Mouse (Mus musculus): Measurements from ENCODE around the gene Gsk3b. TPM values are rescaled to one million over a fixed set of nuclear protein-coding genes. Genes with fewer than 3 reads are reported as not detected.

Gsk3b gene
- polyA plus RNA-seq, 2 experiments = 2.9 to 10.3 TPM

GRCm38 (mm10) chr16:38150555-38150954, 61.8 kb downstream of the Gsk3b start:
- Histone ChIP-seq H3K27me3 (ENCODE audit: control insufficient read depth, insufficient read depth, low read length) (no peaks in the 10 kb centered on the region), H3K27ac (no peak overlapping the region), H3K36me3 (replicated peaks; ENCODE audit: control insufficient read depth, insufficient read depth, low read depth) (no peaks in the 10 kb centered on the region), H3K9ac (replicated peaks) (no peak overlapping the region), H3K4me1 (replicated peaks; ENCODE audit: control insufficient read depth in 2 of 2, insufficient read depth in 2 of 2, low read length in 1 of 2) (peaks cover 0 to 2% of the 10 kb centered on the region in 2 experiments; a peak in 1 of 4 replicates), H3K4me2 (ENCODE audit: low read depth) (no peak overlapping the region), H3K9me3 (ENCODE audit: control insufficient read depth, low read length) (no peaks in the 10 kb centered on the region), H3K4me3 (ENCODE audit: insufficient read depth in 1 of 2, low read depth in 2 of 2, low read length in 2 of 2) (no peak overlapping the region)
- ATAC-seq (ENCODE audit: insufficient read depth) = no peak
- TF ChIP-seq CTCF (IDR thresholded peaks at IDR 0.05; ENCODE audit: low read depth) = no peak
- TF ChIP-seq EP300 (IDR thresholded peaks at IDR 0.05; ENCODE audit: low read depth) = no peak
- no peak for DNase-seq (ENCODE audit: low read depth in 3 of 3, low spot score in 3 of 3)

GRCm38 (mm10) chr16:38157854-38158622, 69.2 kb downstream of the Gsk3b start:
- 82% methylated on average over 7 of the region's 7 CpGs for WGBS (ENCODE audit: insufficient replicate concordance)
- Histone ChIP-seq H3K27me3 (ENCODE audit: control insufficient read depth, insufficient read depth, low read length) (no peaks in the 10 kb centered on the region), H3K36me3 (replicated peaks; ENCODE audit: control insufficient read depth, insufficient read depth, low read depth) (no peaks in the 10 kb centered on the region), H3K4me3 (ENCODE audit: insufficient read depth in 1 of 2, low read depth in 2 of 2, low read length in 2 of 2) (no peak overlapping the region), H3K9ac (replicated peaks) (no peak overlapping the region), H3K4me1 (replicated peaks; ENCODE audit: control insufficient read depth in 2 of 2, insufficient read depth in 2 of 2, low read length in 1 of 2) (no peaks in the 10 kb centered on the region), H3K27ac (no peak overlapping the region), H3K4me2 (ENCODE audit: low read depth) (no peak overlapping the region), H3K9me3 (ENCODE audit: control insufficient read depth, low read length) (no peaks in the 10 kb centered on the region)
- TF ChIP-seq CTCF (IDR thresholded peaks at IDR 0.05; ENCODE audit: low read depth) (no peak), EP300 (IDR thresholded peaks at IDR 0.05; ENCODE audit: low read depth) (no peak)
- DNase-seq (ENCODE audit: low read depth in 3 of 3, low spot score in 3 of 3) (no peak), ATAC-seq (ENCODE audit: insufficient read depth) (no peak)

- Histone ChIP-seq H3K4me2 (ENCODE audit: low read depth) (no peak overlapping the region), H3K27me3 (ENCODE audit: control insufficient read depth, insufficient read depth, low read length) (no peaks in the 10 kb centered on the region), H3K9me3 (ENCODE audit: control insufficient read depth, low read length) (no peaks in the 10 kb centered on the region), H3K9ac (replicated peaks) (no peak overlapping the region), H3K4me1 (replicated peaks; ENCODE audit: control insufficient read depth in 2 of 2, insufficient read depth in 2 of 2, low read length in 1 of 2) (no peaks in the 10 kb centered on the region), H3K36me3 (replicated peaks; ENCODE audit: control insufficient read depth, insufficient read depth, low read depth) (no peaks in the 10 kb centered on the region), H3K27ac (no peak overlapping the region), H3K4me3 (ENCODE audit: insufficient read depth in 1 of 2, low read depth in 2 of 2, low read length in 2 of 2) (no peak overlapping the region)
- DNase-seq (ENCODE audit: low read depth in 3 of 3, low spot score in 3 of 3) (no peak), ATAC-seq (ENCODE audit: insufficient read depth) (no peak)
- WGBS (ENCODE audit: insufficient replicate concordance) = 60% methylated on average over 3 of the region's 3 CpGs
- TF ChIP-seq CTCF (IDR thresholded peaks at IDR 0.05; ENCODE audit: low read depth) (no peak), EP300 (IDR thresholded peaks at IDR 0.05; ENCODE audit: low read depth) (no peak)
Measured at GRCm38 (mm10) chr16:38162019-38162418, 73.2 kb downstream of the Gsk3b start.

- Histone ChIP-seq H3K36me3 (replicated peaks; ENCODE audit: control insufficient read depth, insufficient read depth, low read depth) (no peaks in the 10 kb centered on the region), H3K9me3 (ENCODE audit: control insufficient read depth, low read length) (no peaks in the 10 kb centered on the region), H3K4me3 (ENCODE audit: insufficient read depth in 1 of 2, low read depth in 2 of 2, low read length in 2 of 2) (no peak overlapping the region), H3K27me3 (ENCODE audit: control insufficient read depth, insufficient read depth, low read length) (no peaks in the 10 kb centered on the region), H3K9ac (replicated peaks) (no peak overlapping the region), H3K4me2 (ENCODE audit: low read depth) (no peak overlapping the region), H3K4me1 (replicated peaks; ENCODE audit: control insufficient read depth in 2 of 2, insufficient read depth in 2 of 2, low read length in 1 of 2) (no peaks in the 10 kb centered on the region), H3K27ac (no peak overlapping the region)
- WGBS (ENCODE audit: insufficient replicate concordance) = 86% methylated on average over 7 of the region's 7 CpGs
- no peak for TF ChIP-seq EP300 (IDR thresholded peaks at IDR 0.05; ENCODE audit: low read depth)
- TF ChIP-seq CTCF (IDR thresholded peaks at IDR 0.05; ENCODE audit: low read depth) = no peak
- ATAC-seq (ENCODE audit: insufficient read depth) (no peak), DNase-seq (ENCODE audit: low read depth in 3 of 3, low spot score in 3 of 3) (no peak)
Measured at GRCm38 (mm10) chr16:38164811-38165591, 76.2 kb downstream of the Gsk3b start.

GRCm38 (mm10) chr16:38168971-38169370, 80.2 kb downstream of the Gsk3b start:
- TF ChIP-seq EP300 (IDR thresholded peaks at IDR 0.05; ENCODE audit: low read depth) = no peak
- no peak for TF ChIP-seq CTCF (IDR thresholded peaks at IDR 0.05; ENCODE audit: low read depth)
- H3K4me3 ChIP-seq (ENCODE audit: insufficient read depth in 1 of 2, low read depth in 2 of 2, low read length in 2 of 2) = no peak overlapping the region
- H3K4me2 ChIP-seq (ENCODE audit: low read depth) = no peak overlapping the region
- no peaks in the 10 kb centered on the region for H3K27me3 ChIP-seq (ENCODE audit: control insufficient read depth, insufficient read depth, low read length)
- no peaks in the 10 kb centered on the region for H3K4me1 ChIP-seq (replicated peaks; ENCODE audit: control insufficient read depth in 2 of 2, insufficient read depth in 2 of 2, low read length in 1 of 2)
- ATAC-seq (ENCODE audit: insufficient read depth) (no peak), DNase-seq (ENCODE audit: low read depth in 3 of 3, low spot score in 3 of 3) (no peak)
- H3K27ac ChIP-seq = no peak overlapping the region
- H3K36me3 ChIP-seq (replicated peaks; ENCODE audit: control insufficient read depth, insufficient read depth, low read depth) = peaks cover 4% of the 10 kb centered on the region
- no peaks in the 10 kb centered on the region for H3K9me3 ChIP-seq (ENCODE audit: control insufficient read depth, low read length)
- no peak overlapping the region for H3K9ac ChIP-seq (replicated peaks)
- WGBS (ENCODE audit: insufficient replicate concordance) = 83% methylated on average over 5 of the region's 5 CpGs

All from liver, embryonic 14.5 days (tissue).